Mouse (Mus musculus) midbrain, embryonic 12.5 days (tissue): Measurements from ENCODE around the gene Cdk17. TPM values are rescaled to one million over a fixed set of nuclear protein-coding genes. Genes with fewer than 3 reads are reported as not detected.

Experiments used
- ATAC-seq: fragments of 200-750 bp; cut with Nextera tagmentation; 2 replicates; pipeline ENCODE4 v1.8.0; 2017; ENCODE audit warnings: low read depth, moderate TSS enrichment, moderate library complexity; ENCODE audit not compliant: low FRiP score
- H3K27ac ChIP-seq: fragments of 300-500 bp; sonication (generic); replicated peaks from 2 replicates; pipeline ENCODE4 v1.5.1; 2016; ENCODE audit warnings: mild to moderate bottlenecking
- H3K27me3 ChIP-seq: fragments of 300-500 bp; sonication (generic); 2 replicates; pipeline ENCODE4 v1.6.1; 2016; ENCODE audit warnings: mild to moderate bottlenecking
- H3K36me3 ChIP-seq: fragments of 300-500 bp; sonication (generic); 2 replicates; pipeline ENCODE4 v1.6.1; 2016
- H3K4me1 ChIP-seq: fragments of 300-500 bp; sonication (generic); 2 replicates; pipeline ENCODE4 v1.6.1; 2016
- H3K4me2 ChIP-seq: fragments of 300-500 bp; sonication (generic); replicated peaks from 2 replicates; pipeline ENCODE4 v1.6.1; 2016; ENCODE audit warnings: mild to moderate bottlenecking, moderate library complexity
- H3K4me3 ChIP-seq: fragments of 300-500 bp; sonication (generic); 2 replicates; pipeline ENCODE4 v1.5.1; 2016; ENCODE audit warnings: mild to moderate bottlenecking
- H3K9ac ChIP-seq: fragments of 300-500 bp; sonication (generic); replicated peaks from 2 replicates; pipeline ENCODE4 v1.6.1; 2016; ENCODE audit warnings: mild to moderate bottlenecking, moderate library complexity
- H3K9me3 ChIP-seq: fragments of 300-500 bp; sonication (generic); 2 replicates; pipeline ENCODE4 v1.6.1; 2016; ENCODE audit warnings: mild to moderate bottlenecking
- WGBS: fragments of 180-500 bp; shearing (Covaris S2); methylation state at CpG from one replicate; pipeline ENCODE4 v1.1.7; 2016; 5-methylcytosine and 5-hydroxymethylcytosine counted together
- polyA plus RNA-seq: library from polyadenylated mRNA; unstranded; fragments of >200 nt; fragmentation: Nextera tagmentation; extraction: Ambion mirVana; gene quantifications from 2 replicates; pipeline ENCODE4 v1.2.1, GENCODE M21; 2016

The Cdk17 gene
- polyA plus RNA-seq, 1 experiment from 2014 or later: 44.0 TPM

DNA sequence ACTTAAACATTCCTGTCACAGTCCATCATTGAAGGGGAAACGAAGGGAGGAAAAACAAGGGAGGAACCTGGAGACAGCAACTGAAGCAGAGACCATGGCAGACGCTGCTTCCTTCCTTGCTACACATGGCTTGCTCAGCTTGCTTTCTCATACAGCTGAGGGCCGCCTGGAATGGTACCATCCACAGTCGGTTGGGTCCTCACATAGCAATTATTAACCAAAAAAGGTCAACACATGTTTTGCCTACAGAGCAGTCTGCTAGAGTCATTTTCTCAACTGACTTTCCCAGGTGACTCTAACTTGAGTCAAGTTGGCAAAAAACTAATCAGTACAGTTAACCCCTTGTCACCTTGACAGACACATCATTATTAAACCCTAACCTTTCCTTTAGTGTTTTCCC lies 53.6 kb downstream of the Cdk17 start:
- 87% methylated on average over 4 of the region's 4 CpGs for whole genome bisulfite sequencing
- no peak overlapping the region for H3K4me3 ChIP-seq
- H3K9me3 ChIP-seq: 0 out of 2 replicates have a peak, but pooled peaks cover 4% of the 10 kb centered on the region
- no peaks in the 10 kb centered on the region for H3K27me3 ChIP-seq
- H3K4me2 ChIP-seq: no peak overlapping the region
- peaks cover 67% of the 10 kb centered on the region for H3K36me3 ChIP-seq
- no peak overlapping the region for H3K9ac ChIP-seq
- no peak for ATAC-seq
- no peaks in the 10 kb centered on the region for H3K4me1 ChIP-seq
- no peak overlapping the region for H3K27ac ChIP-seq

DNA sequence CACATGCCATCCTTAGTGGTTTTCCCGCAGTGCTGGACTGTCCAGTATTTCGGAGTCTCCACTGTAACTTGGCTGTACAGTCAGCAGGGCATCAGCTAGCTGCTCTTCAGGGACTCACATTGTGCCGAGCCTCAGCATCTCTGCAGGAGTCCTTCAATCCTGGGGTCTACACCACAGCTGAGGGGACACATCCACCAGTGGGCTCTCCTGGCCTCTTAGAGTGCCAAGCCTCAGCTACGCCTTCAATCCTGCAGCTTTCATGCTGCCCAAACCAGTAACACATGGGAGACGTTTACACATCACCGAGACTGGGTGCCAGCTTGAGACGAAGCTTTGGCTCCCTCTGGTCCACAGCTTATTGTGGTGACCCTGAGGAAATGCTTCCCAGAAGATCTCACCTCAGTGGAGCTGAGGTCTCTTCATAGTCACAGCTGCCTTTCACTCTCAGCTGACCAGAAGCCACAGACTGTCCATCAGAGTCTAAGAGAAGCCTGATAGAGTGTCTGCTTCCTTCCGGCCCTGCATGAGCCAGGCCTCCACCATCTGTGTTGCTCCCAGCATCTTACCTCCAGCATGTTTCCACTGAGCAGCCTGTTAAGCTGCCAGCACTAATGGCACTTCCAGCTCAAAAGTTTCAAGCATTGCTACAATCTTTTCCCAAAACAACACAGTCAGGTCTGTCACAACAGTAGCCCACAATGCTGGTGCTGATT lies 54.5 kb downstream of the Cdk17 start:
- Histone ChIP-seq H3K27ac (no peak overlapping the region), H3K27me3 (no peaks in the 10 kb centered on the region), H3K4me2 (no peak overlapping the region), H3K9ac (no peak overlapping the region), H3K36me3 (peaks cover 67% of the 10 kb centered on the region), H3K4me1 (no peaks in the 10 kb centered on the region), H3K9me3 (0 out of 2 replicates have a peak, but pooled peaks cover 4% of the 10 kb centered on the region), H3K4me3 (no peak overlapping the region)
- WGBS: 93% methylated on average over 8 of the region's 8 CpGs
- ATAC-seq: no peak

DNA sequence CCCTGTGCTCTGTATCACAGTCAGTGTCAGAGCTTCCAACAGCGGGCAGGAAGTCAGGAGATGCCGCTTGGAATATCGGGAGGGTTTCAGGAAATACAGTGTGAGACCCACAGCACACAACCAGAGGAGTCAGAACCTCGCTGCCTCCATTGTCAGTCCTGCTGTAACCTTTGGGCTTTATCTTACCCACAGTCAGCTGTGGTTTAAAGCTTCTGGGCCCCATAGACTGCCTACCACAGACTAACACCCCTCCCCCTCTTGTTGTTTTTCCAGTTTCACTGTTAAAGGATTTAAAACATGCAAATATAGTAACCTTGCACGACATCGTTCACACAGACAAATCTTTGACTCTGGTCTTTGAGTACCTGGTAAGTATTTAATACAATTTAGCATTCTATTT lies 65.1 kb downstream of the Cdk17 start:
- Histone ChIP-seq H3K4me3 (no peak overlapping the region), H3K4me2 (no peak overlapping the region), H3K9me3 (no peaks in the 10 kb centered on the region), H3K27ac (no peak overlapping the region), H3K36me3 (peaks cover 26% of the 10 kb centered on the region), H3K9ac (no peak overlapping the region), H3K27me3 (no peaks in the 10 kb centered on the region), H3K4me1 (no peaks in the 10 kb centered on the region)
- 84% methylated on average over 6 of the region's 6 CpGs for WGBS
- ATAC-seq: no peak

DNA sequence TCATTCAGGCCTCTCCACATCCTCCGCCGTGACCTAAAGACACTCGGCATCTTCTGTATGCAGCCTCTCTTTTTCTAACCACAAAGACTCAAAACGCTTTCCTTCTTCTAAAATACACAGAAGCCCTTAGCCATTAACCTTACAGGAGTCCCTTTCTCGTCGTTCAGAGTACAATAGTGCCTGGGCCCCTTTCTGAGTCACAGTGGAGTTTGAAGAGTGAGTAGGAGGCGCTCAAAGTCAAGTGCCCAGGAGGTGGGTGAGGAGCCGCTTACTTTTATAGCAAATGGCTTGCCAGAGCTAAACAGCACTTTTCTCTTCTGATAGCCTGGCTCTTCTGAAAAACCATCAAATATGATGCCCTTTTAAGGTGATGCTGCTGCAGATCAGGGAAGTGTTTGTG lies 67.2 kb downstream of the Cdk17 start:
- no peak overlapping the region for H3K27ac ChIP-seq
- 77% methylated on average over 8 of the region's 8 CpGs for WGBS
- H3K36me3 ChIP-seq: peaks cover 32% of the 10 kb centered on the region
- H3K4me2 ChIP-seq: no peak overlapping the region
- H3K27me3 ChIP-seq: no peaks in the 10 kb centered on the region
- H3K4me1 ChIP-seq: no peaks in the 10 kb centered on the region
- no peak overlapping the region for H3K4me3 ChIP-seq
- H3K9me3 ChIP-seq: no peaks in the 10 kb centered on the region
- ATAC-seq: no peak
- H3K9ac ChIP-seq: no peak overlapping the region

DNA sequence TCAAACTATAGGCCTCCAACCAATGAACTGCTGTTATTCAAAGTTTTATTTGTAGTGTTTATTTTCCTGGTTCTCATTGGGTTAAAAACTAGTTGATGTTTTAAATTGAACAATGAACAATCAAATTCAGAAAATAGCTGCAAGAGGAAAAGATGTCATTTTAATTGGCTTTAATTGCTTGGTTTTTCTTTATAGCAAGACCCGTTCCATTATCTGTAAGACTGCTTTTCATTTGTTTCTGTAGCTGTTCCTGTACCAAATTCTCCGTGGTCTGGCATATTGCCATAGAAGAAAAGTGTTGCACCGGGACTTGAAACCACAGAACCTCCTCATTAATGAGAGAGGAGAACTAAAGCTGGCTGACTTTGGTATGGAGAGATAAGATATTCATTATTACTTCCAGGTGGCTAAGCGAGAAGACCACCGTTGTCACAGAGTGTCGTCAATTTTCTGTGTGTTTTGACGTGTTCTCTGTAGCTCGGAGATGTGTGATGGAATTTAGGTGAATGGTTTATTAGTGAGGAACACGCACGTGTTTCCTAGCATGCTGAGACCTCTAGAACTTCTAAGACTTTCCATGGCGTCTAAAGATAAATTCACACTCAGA lies 67.8 kb downstream of the Cdk17 start:
- peaks cover 38% of the 10 kb centered on the region for H3K36me3 ChIP-seq
- WGBS: 87% methylated on average over 11 of the region's 11 CpGs
- no peaks in the 10 kb centered on the region for H3K27me3 ChIP-seq
- H3K4me1 ChIP-seq: no peaks in the 10 kb centered on the region
- H3K27ac ChIP-seq: no peak overlapping the region
- no peak overlapping the region for H3K4me3 ChIP-seq
- no peak for ATAC-seq
- no peaks in the 10 kb centered on the region for H3K9me3 ChIP-seq
- no peak overlapping the region for H3K9ac ChIP-seq
- H3K4me2 ChIP-seq: no peak overlapping the region

DNA sequence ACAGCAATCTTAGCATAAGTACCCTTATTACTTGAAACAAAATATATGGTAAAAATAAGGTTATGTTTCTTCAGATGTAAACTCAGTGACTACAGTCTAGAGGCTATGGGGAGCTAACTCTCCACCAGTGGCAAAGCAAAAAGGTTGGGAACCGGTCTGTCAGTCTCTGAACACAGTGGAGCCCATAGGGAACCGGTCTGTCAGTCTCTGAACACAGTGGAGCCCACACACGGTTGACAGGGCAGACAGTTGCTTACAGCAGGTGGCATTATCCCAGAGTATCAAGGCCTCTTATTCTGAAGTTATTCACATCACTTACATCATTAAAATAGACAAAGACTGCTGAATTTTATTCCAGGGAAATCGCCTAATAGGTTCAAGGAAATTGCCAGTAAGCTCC lies 70.8 kb downstream of the Cdk17 start:
- 77% methylated on average over 4 of the region's 4 CpGs for WGBS
- Histone ChIP-seq H3K36me3 (peaks cover 47% of the 10 kb centered on the region), H3K27me3 (no peaks in the 10 kb centered on the region)

DNA sequence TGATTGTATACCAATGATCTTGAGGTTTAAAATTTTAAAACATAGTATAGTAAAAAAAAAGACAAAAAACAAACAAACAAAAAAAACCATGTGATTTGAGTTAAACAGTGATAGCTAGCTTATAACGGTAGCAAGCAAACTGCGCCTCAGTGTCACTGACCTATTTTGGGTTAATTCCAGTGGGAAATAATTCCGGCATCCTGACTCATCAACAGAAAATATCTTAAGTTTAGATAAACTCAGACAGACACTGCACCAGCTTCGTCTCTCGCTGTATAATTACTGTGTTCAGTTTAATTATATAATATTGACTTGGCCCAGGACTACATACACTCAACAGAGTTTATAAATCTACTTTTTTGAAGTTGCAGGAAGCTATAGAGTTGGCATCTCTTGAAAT lies 71.2 kb downstream of the Cdk17 start:
- Histone ChIP-seq H3K4me2 (no peak overlapping the region), H3K9ac (no peak overlapping the region), H3K4me1 (no peaks in the 10 kb centered on the region), H3K36me3 (peaks cover 44% of the 10 kb centered on the region), H3K4me3 (no peak overlapping the region), H3K9me3 (no peaks in the 10 kb centered on the region), H3K27me3 (no peaks in the 10 kb centered on the region), H3K27ac (no peak overlapping the region)
- 94% methylated on average over 5 of the region's 5 CpGs for WGBS
- ATAC-seq: no peak

More for the DNA sequence above, 70.8 kb downstream of the Cdk17 start:
- Histone ChIP-seq H3K9ac (no peak overlapping the region), H3K9me3 (no peaks in the 10 kb centered on the region), H3K4me2 (no peak overlapping the region), H3K4me1 (no peaks in the 10 kb centered on the region), H3K27ac (no peak overlapping the region), H3K4me3 (no peak overlapping the region)
- no peak for ATAC-seq

DNA sequence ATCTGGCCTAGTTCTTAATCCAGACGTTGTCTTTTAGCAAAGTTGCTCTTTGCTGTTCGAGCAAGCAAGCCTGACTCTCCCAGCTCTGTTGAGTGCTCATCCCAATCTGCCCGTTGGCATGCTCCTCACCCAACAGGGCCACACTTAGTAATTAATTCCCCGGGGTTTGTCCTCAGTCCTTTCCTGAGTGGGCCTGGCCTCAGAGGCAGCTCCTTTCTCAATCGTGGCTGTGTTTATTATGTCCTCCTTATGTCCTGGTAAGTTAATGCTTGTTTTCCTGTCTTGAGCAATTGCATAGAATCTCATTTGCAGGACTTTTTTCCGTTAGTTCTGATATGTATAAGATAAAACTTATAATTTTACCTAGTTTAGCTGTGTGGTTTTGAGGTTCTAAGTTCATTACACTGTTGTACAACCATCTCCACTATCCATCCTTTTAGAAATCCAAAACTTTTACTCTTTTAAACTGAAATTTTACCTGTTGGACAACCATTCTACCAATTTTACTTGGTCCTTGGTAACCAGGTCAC lies 73.1 kb downstream of the Cdk17 start:
- Histone ChIP-seq H3K36me3 (peaks cover 50% of the 10 kb centered on the region), H3K4me3 (no peak overlapping the region), H3K27ac (no peak overlapping the region), H3K9ac (no peak overlapping the region), H3K4me1 (no peaks in the 10 kb centered on the region), H3K27me3 (no peaks in the 10 kb centered on the region), H3K4me2 (no peak overlapping the region), H3K9me3 (no peaks in the 10 kb centered on the region)
- no peak for ATAC-seq
- 93% methylated on average over 6 of the region's 6 CpGs for WGBS

DNA sequence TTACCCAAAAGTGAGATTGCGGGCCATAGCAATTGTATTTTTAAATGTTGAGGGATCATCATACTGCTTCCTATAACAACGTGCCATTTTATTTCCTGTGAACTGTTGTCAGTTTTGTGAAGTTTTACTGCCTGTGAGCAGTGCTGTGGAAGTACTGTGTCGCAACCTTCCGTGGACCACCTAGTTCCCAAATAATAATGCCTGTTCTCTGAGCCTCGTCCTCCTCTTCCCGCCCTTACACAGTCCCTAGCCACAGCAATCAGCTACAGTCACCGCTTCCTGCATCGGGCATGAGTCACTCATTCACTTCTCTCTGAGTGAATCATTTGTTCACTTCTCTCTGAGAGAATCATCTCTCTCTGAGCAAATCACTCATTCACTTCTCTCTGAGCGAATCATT lies 74.0 kb downstream of the Cdk17 start:
- Histone ChIP-seq H3K4me2 (no peak overlapping the region), H3K27me3 (no peaks in the 10 kb centered on the region), H3K9me3 (no peaks in the 10 kb centered on the region), H3K9ac (no peak overlapping the region), H3K4me1 (no peaks in the 10 kb centered on the region), H3K27ac (no peak overlapping the region), H3K36me3 (peaks cover 57% of the 10 kb centered on the region), H3K4me3 (no peak overlapping the region)
- ATAC-seq: no peak
- 96% methylated on average over 9 of the region's 9 CpGs for WGBS

DNA sequence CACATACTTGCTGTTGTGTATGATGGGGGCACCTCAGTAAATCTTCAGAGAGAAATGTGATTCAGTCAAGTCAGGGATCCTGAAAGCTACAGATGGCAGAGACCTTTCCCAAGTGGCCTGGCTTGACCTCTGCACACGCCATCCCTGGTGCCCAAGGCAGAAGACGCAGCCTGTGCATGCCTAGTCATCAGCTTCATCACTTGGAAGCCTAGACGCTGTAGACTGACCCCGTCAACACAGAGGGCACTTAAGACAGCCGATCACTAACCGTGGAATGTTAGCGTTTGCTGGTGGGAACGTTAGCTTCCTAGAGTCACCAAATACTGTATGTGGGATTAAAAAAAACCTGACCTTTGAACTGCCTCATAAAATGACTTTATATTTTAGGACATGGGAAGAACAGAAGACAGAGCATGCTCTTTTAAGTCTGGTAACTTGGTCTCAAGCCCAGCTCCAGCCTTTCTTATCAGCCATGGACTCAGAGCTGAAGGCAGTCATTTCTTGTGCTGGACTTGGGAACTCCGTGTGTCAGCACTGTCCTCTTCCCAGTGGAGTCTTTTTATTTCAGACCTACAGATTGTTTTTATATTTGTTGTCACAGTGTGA lies 78.6 kb downstream of the Cdk17 start:
- peaks cover 49% of the 10 kb centered on the region for H3K36me3 ChIP-seq
- 83% methylated on average over 9 of the region's 9 CpGs for WGBS
- ATAC-seq: no peak

DNA sequence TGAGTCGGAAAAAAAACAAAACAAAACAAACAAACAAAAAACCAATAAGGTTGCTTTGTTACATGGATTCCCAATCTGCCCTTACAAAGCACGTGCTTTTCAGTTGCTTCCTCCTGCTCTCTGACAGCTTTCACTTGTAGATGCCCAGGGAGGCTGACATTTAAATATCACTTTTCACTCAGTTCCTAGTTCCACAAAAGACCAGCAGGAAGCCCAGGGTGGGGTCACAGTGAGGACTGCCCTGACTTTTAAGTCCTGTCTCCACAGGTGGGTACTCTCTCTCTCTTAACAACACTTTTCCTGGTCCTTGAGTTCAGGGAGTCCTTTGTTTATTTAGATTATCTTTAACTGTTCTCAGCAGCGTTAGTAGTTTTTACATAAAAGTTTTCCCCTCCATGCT lies 81.5 kb downstream of the Cdk17 start:
- Histone ChIP-seq H3K36me3 (peaks cover 34% of the 10 kb centered on the region), H3K4me1 (peaks cover 8% of the 10 kb centered on the region), H3K27me3 (no peaks in the 10 kb centered on the region), H3K4me2 (no peak overlapping the region), H3K27ac (no peak overlapping the region), H3K9me3 (no peaks in the 10 kb centered on the region), H3K4me3 (no peak overlapping the region), H3K9ac (no peak overlapping the region)
- 7% methylated on average over 3 of the region's 3 CpGs for WGBS
- ATAC-seq: no peak

More for the DNA sequence above, 78.6 kb downstream of the Cdk17 start:
- Histone ChIP-seq H3K9me3 (no peaks in the 10 kb centered on the region), H3K4me2 (no peak overlapping the region), H3K4me3 (no peak overlapping the region), H3K27me3 (no peaks in the 10 kb centered on the region), H3K4me1 (peaks cover 8% of the 10 kb centered on the region), H3K9ac (no peak overlapping the region), H3K27ac (no peak overlapping the region)

DNA sequence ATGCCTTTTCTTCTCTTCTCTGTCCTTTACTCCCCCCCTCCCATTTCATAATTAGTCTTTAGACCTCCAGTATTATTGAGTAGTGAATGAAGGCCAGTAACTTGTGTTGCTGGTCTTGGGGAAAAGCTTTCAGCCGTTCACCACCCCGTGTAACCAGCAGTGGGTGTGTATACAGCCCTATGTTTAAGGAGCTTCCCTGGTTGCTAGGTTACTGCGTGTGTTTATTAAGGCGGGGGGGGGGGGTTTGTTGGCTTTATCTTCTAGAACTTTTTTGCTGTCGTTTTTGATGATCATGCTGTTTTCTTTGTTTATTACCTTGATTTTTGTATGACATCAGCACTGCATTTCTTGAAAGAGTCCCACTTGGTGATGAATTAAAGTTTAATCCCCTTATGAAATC lies 82.2 kb downstream of the Cdk17 start:
- no peak overlapping the region for H3K9ac ChIP-seq
- H3K4me1 ChIP-seq: peaks cover 8% of the 10 kb centered on the region
- H3K36me3 ChIP-seq: peaks cover 32% of the 10 kb centered on the region
- H3K4me3 ChIP-seq: no peak overlapping the region
- WGBS: 3% methylated on average over 5 of the region's 5 CpGs
- H3K27ac ChIP-seq: no peak overlapping the region
- H3K27me3 ChIP-seq: no peaks in the 10 kb centered on the region
- no peak for ATAC-seq
- no peak overlapping the region for H3K4me2 ChIP-seq
- H3K9me3 ChIP-seq: no peaks in the 10 kb centered on the region
